Mouse (Mus musculus) liver, postnatal 0 days (tissue): Measurements from ENCODE around the gene Scgb1a1.

ENCODE experiments used
- CTCF ChIP-seq: sonication (generic); IDR thresholded peaks from 2 replicates; pipeline ENCODE4 v1.5.1; 2016; ENCODE audit warnings: antibody characterized with exemption, low read depth
- EP300 ChIP-seq: IDR thresholded peaks from 2 replicates; pipeline ENCODE4 v1.6.1; 2016; ENCODE audit warnings: antibody characterized with exemption, low read depth, mild to moderate bottlenecking

GRCm38 (mm10) chr19:9059391-9059790 lies 28.4 kb downstream of the Scgb1a1 start:
- TF ChIP-seq CTCF (no peak), EP300 (no peak)
